Mouse (Mus musculus) midbrain, embryonic 13.5 days (tissue): Measurements from ENCODE around the gene Ccdc38. TPM values are rescaled to one million over a fixed set of nuclear protein-coding genes. Genes with fewer than 3 reads are reported as not detected.

ENCODE experiments used
- ATAC-seq: fragments of 200-750 bp; cut with Nextera tagmentation; 2 replicates; pipeline ENCODE4 v1.8.0; 2017; ENCODE audit warnings: mild to moderate bottlenecking, moderate TSS enrichment, moderate library complexity
- H3K27ac ChIP-seq: fragments of 300-500 bp; sonication (generic); 2 replicates; pipeline ENCODE4 v1.5.1; 2015; ENCODE audit warnings: inconsistent platforms, mild to moderate bottlenecking, moderate library complexity
- H3K27me3 ChIP-seq: fragments of 300-500 bp; sonication (generic); 2 replicates; pipeline ENCODE4 v1.6.1; 2015; ENCODE audit warnings: mild to moderate bottlenecking, inconsistent platforms
- H3K36me3 ChIP-seq: fragments of 300-500 bp; sonication (generic); 2 replicates; pipeline ENCODE4 v1.6.1; 2015; ENCODE audit warnings: mild to moderate bottlenecking, inconsistent platforms
- H3K4me1 ChIP-seq: fragments of 300-500 bp; sonication (generic); replicated peaks from 2 replicates; pipeline ENCODE4 v1.6.1; 2015; ENCODE audit warnings: inconsistent platforms
- H3K4me2 ChIP-seq: fragments of 300-500 bp; sonication (generic); replicated peaks from 2 replicates; pipeline ENCODE4 v1.6.1; 2015; ENCODE audit warnings: moderate library complexity, mild to moderate bottlenecking, inconsistent platforms
- H3K4me3 ChIP-seq: fragments of 300-500 bp; sonication (generic); replicated peaks from 2 replicates; pipeline ENCODE4 v1.5.1; 2015; ENCODE audit warnings: mild to moderate bottlenecking, inconsistent platforms
- H3K9ac ChIP-seq: fragments of 300-500 bp; sonication (generic); replicated peaks from 2 replicates; pipeline ENCODE4 v1.6.1; 2015; ENCODE audit warnings: mild to moderate bottlenecking, inconsistent platforms
- H3K9me3 ChIP-seq: fragments of 300-500 bp; sonication (generic); 2 replicates; pipeline ENCODE4 v1.6.1; 2016; ENCODE audit warnings: mild to moderate bottlenecking, inconsistent platforms
- WGBS: fragments of 180-500 bp; shearing (Covaris S2); methylation state at CpG from one replicate; pipeline ENCODE4 v1.1.7; 2015; 5-methylcytosine and 5-hydroxymethylcytosine counted together
- polyA plus RNA-seq: library from polyadenylated mRNA; unstranded; fragments of >200 nt; fragmentation: Nextera tagmentation; extraction: Ambion mirVana; gene quantifications from 2 replicates; pipeline ENCODE4 v1.2.1, GENCODE M21; 2015

The Ccdc38 gene
- 0.46 and 0.57 TPM in 2 replicates for polyA plus RNA-seq

- peak within 1 kb of the TSS; percentile 61 for H3K4me2 ChIP-seq
- H3K27me3 ChIP-seq = peaks cover 15% of the 10 kb centered on the region
- ATAC-seq = peak; percentile 38; the same call in 1 of the 2 replicates
- 67% methylated on average over 17 of the region's 17 CpGs for WGBS
- peak within 1 kb of the TSS; percentile 37 for H3K4me3 ChIP-seq
- no peaks in the 10 kb centered on the region for H3K36me3 ChIP-seq
- no peak within 1 kb of the TSS for H3K27ac ChIP-seq
- peak within 1 kb of the TSS; percentile 33; the same call in 1 of the 2 replicates for H3K9ac ChIP-seq
- H3K9me3 ChIP-seq = no peaks in the 10 kb centered on the region
- peaks cover 20% of the 10 kb centered on the region for H3K4me1 ChIP-seq
Observed at GRCm38 (mm10) chr10:93540431-93541210, at the start of gene Ccdc38. Gene Ccdc38, plus strand, starts transcription at chr10:93540632.

DNA sequence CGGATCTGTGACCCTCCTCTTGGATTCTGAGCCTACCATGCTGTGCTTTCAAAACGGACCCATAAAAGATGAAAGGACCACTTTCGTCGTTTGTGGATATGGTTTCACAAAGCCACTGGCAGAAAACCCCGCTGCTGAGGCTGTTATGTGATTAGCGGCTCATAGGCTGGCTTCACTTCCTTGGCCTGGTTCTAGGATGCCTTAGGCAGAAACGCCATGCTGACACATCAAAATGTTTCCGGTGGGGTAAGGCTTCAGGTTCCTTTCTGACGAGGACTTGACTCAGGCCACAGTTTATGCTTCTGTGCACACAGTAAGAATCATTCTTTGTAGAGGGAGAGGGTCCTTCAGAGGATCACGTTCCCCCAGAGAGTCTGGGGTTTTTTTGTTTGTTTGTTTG lies 39.6 kb upstream of the Ccdc38 start:
- Histone ChIP-seq H3K4me1 (no peaks in the 10 kb centered on the region), H3K4me2 (no peak overlapping the region), H3K27me3 (no peaks in the 10 kb centered on the region), H3K4me3 (no peak overlapping the region), H3K27ac (no peak overlapping the region), H3K9ac (no peak overlapping the region), H3K9me3 (no peaks in the 10 kb centered on the region), H3K36me3 (no peaks in the 10 kb centered on the region)
- no peak for ATAC-seq
- 51% methylated on average over 10 of the region's 10 CpGs for WGBS

GRCm38 (mm10) chr10:93501346-93501745 lies 39.1 kb upstream of the Ccdc38 start:
- 65% methylated on average over 10 of the region's 10 CpGs for WGBS

DNA sequence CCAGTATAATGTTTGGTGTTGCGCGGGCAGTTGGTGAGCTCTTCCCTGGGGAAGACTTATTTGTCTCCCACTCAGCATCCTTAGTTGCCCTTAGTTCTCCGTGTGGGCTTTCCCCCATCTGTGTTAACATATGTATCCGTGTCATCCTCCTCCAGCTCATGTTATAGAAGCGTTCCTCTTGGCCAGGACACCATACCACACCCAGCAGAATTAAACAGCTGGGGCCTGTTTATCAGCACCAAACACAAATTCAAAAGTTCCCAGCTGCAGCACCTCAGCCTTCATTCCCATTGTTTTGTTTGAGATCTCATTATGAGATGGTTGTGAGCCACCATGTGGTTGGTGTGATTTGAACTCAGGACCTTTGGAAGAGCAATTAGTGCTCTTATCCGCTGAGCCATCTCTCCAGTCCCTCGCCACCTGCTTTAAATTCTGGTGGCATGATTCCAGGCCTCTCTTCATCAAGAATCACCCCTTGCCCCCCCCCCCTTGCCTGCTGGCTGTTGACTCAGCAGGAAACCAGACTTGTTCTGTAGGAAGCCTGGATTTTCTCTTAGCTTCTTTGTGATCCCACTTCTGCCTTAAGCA lies 32.0 kb upstream of the Ccdc38 start:
- Histone ChIP-seq H3K27me3 (no peaks in the 10 kb centered on the region), H3K4me3 (no peak overlapping the region), H3K27ac (no peak overlapping the region; the same call in 1 of the 2 replicates), H3K9ac (no peak overlapping the region), H3K4me1 (peaks cover 6% of the 10 kb centered on the region; the same call in 1 of the 2 replicates), H3K9me3 (no peaks in the 10 kb centered on the region), H3K36me3 (no peaks in the 10 kb centered on the region), H3K4me2 (no peak overlapping the region)
- WGBS = 76% methylated on average over 7 of the region's 7 CpGs
- ATAC-seq = no peak

More at GRCm38 (mm10) chr10:93501346-93501745, 39.1 kb upstream of the Ccdc38 start:
- Histone ChIP-seq H3K9me3 (no peaks in the 10 kb centered on the region), H3K27ac (no peak overlapping the region), H3K27me3 (no peaks in the 10 kb centered on the region), H3K4me2 (no peak overlapping the region), H3K4me1 (no peaks in the 10 kb centered on the region), H3K9ac (no peak overlapping the region), H3K4me3 (no peak overlapping the region), H3K36me3 (no peaks in the 10 kb centered on the region)
- no peak for ATAC-seq

DNA sequence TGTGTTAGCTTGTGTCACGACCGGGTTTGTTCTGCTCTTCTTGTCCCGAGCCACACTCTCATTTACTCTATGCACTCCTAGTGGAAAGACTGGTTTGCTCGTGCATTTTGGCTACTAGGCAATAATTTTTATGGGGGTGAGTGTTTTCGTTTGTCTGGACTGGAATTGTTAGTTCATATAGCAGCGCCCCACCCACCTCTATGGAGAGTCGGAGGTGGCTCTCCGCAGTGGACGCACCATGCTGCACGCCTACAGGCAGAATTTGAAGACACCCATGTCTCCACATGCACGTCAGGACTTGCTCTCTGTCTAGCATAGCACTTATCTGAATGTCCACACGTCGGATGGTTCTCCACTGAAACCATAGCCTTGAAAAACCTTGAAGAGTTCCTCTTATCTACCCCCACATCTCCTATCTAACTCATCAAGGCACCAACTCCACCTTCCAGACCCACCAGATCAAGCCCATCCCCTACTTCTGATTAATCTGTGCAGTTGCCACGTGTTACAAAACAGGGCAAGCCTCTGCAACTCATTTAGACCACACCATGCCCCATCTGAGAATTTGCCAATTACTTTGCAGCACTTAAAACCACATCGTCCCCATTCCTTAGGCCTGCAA lies 30.8 kb upstream of the Ccdc38 start:
- no peak for ATAC-seq
- H3K4me2 ChIP-seq = no peak overlapping the region
- 92% methylated on average over 15 of the region's 15 CpGs for WGBS

DNA sequence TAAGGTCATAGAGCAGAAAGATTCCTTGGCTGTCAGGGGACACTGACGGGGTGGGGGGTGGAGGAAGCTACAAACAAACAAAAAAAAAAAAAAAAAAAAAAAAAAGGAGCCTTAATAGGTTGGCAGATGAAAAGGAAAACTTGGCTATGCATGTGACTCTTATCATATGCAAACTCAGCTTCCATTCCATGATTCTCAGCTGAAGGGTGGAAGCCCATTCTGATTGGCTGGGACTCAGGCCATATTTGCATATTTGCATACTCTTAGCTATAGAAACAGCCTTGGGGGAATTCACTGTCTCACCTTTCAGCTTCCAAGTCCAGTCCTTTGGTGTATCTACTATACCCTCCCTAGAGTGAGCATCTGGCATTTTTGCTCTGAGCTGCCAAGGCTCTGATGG lies 25.0 kb upstream of the Ccdc38 start:
- 43% methylated on average over 1 of the region's 1 CpGs for WGBS

More for the DNA sequence above, 30.8 kb upstream of the Ccdc38 start:
- Histone ChIP-seq H3K4me3 (no peak overlapping the region), H3K27ac (no peak overlapping the region), H3K9ac (no peak overlapping the region), H3K27me3 (no peaks in the 10 kb centered on the region), H3K9me3 (no peaks in the 10 kb centered on the region), H3K36me3 (no peaks in the 10 kb centered on the region), H3K4me1 (peaks cover 6% of the 10 kb centered on the region; the same call in 1 of the 2 replicates)

DNA sequence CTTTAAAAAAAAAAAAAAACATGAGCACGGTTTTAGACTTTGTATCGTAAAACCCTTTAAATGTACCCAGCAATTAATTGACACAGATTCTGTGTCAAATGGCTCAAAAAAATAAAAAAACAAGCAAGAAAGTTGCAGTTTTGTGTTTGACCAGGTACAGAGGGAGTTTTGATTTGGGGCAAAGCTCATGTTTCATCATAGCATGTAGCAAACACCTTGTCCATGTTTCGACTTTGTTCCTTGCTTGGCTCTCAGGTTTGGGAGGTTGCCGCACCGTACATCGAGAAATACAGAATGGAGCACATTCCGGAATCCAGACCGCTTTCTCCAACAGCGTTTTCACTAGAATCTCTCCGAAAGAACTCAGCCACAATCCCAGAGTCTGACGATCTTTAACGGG lies 24.5 kb upstream of the Ccdc38 start:
- Histone ChIP-seq H3K36me3 (no peaks in the 10 kb centered on the region), H3K27me3 (no peaks in the 10 kb centered on the region), H3K9ac (no peak overlapping the region), H3K9me3 (no peaks in the 10 kb centered on the region), H3K4me2 (no peak overlapping the region), H3K27ac (no peak overlapping the region), H3K4me1 (no peaks in the 10 kb centered on the region), H3K4me3 (no peak overlapping the region)
- ATAC-seq = no peak
- WGBS = 91% methylated on average over 12 of the region's 12 CpGs

More for the DNA sequence above, 25.0 kb upstream of the Ccdc38 start:
- ATAC-seq = no peak
- no peak overlapping the region for H3K27ac ChIP-seq
- H3K4me3 ChIP-seq = no peak overlapping the region
- H3K36me3 ChIP-seq = no peaks in the 10 kb centered on the region
- H3K4me2 ChIP-seq = no peak overlapping the region
- H3K4me1 ChIP-seq = no peaks in the 10 kb centered on the region
- H3K9ac ChIP-seq = no peak overlapping the region
- H3K9me3 ChIP-seq = no peaks in the 10 kb centered on the region
- H3K27me3 ChIP-seq = no peaks in the 10 kb centered on the region

GRCm38 (mm10) chr10:93517754-93518153 lies 22.7 kb upstream of the Ccdc38 start:
- Histone ChIP-seq H3K9ac (no peak overlapping the region), H3K27ac (no peak overlapping the region), H3K4me1 (no peaks in the 10 kb centered on the region), H3K4me2 (no peak overlapping the region), H3K27me3 (no peaks in the 10 kb centered on the region), H3K36me3 (no peaks in the 10 kb centered on the region), H3K9me3 (no peaks in the 10 kb centered on the region), H3K4me3 (no peak overlapping the region)
- ATAC-seq = no peak
- WGBS = 71% methylated on average over 4 of the region's 4 CpGs

DNA sequence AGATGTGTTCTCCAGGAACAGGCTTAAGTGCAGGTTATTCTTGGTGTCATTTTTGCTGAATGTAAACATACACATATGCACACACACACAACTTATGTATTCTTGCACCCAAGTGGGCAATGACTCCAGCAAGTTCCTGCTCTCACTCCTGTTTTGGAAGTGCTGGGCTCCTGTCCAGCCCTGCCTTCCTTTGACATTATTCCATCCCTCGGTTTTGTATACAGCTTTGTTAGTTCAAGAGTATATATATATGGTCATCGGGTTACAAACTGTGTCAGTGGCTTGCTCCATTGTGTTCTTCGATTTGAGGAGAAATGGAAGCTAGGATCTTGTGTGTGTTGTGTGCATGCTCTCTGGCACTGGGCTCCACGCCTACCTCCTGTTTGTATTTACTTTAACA lies 22.2 kb upstream of the Ccdc38 start:
- Histone ChIP-seq H3K9me3 (no peaks in the 10 kb centered on the region), H3K4me1 (no peaks in the 10 kb centered on the region), H3K27me3 (no peaks in the 10 kb centered on the region), H3K4me2 (no peak overlapping the region), H3K36me3 (no peaks in the 10 kb centered on the region), H3K9ac (no peak overlapping the region), H3K27ac (no peak overlapping the region), H3K4me3 (no peak overlapping the region)
- 90% methylated on average over 4 of the region's 4 CpGs for WGBS
- ATAC-seq = no peak

GRCm38 (mm10) chr10:93518620-93519019 lies 21.8 kb upstream of the Ccdc38 start:
- Histone ChIP-seq H3K4me2 (no peak overlapping the region), H3K9ac (no peak overlapping the region), H3K9me3 (no peaks in the 10 kb centered on the region), H3K27me3 (no peaks in the 10 kb centered on the region), H3K36me3 (no peaks in the 10 kb centered on the region), H3K4me1 (no peaks in the 10 kb centered on the region), H3K4me3 (no peak overlapping the region), H3K27ac (no peak overlapping the region)
- ATAC-seq = no peak
- WGBS = 95% methylated on average over 2 of the region's 2 CpGs

- Histone ChIP-seq H3K4me2 (no peak overlapping the region), H3K4me3 (no peak overlapping the region)
Observed at GRCm38 (mm10) chr10:93519159-93519558, 21.3 kb upstream of the Ccdc38 start.

DNA sequence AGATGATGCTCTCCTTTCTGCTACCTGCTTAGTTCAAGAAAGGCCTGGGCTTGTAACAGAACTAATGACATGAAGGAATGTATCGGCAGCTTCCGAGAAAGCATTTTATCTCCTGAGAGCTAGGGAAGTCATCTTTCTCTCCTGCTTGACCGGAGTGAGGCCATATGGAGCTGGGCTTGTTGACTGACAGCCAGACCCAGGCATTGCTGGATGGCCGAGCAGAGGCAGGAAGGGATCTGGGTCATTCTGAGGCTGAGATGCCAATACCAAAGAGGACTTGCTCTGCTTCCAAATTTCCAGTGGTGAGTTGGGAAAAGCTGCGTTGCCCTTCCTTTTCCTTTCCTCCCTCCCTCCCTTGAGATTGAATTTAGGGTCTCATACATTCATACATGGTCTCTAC lies 20.7 kb upstream of the Ccdc38 start:
- no peaks in the 10 kb centered on the region for H3K4me1 ChIP-seq
- WGBS = 87% methylated on average over 5 of the region's 5 CpGs
- no peak overlapping the region for H3K4me3 ChIP-seq
- no peaks in the 10 kb centered on the region for H3K9me3 ChIP-seq
- no peaks in the 10 kb centered on the region for H3K36me3 ChIP-seq
- ATAC-seq = no peak
- no peaks in the 10 kb centered on the region for H3K27me3 ChIP-seq
- no peak overlapping the region for H3K4me2 ChIP-seq
- H3K9ac ChIP-seq = no peak overlapping the region
- H3K27ac ChIP-seq = no peak overlapping the region

More at GRCm38 (mm10) chr10:93519159-93519558, 21.3 kb upstream of the Ccdc38 start:
- no peaks in the 10 kb centered on the region for H3K9me3 ChIP-seq
- H3K9ac ChIP-seq = no peak overlapping the region
- H3K4me1 ChIP-seq = no peaks in the 10 kb centered on the region
- H3K27ac ChIP-seq = no peak overlapping the region
- H3K36me3 ChIP-seq = no peaks in the 10 kb centered on the region
- ATAC-seq = no peak
- WGBS = 95% methylated on average over 8 of the region's 8 CpGs
- H3K27me3 ChIP-seq = no peaks in the 10 kb centered on the region
